ENCODE assay signal across 8 mouse cellular contexts in the genomic region with DNA sequence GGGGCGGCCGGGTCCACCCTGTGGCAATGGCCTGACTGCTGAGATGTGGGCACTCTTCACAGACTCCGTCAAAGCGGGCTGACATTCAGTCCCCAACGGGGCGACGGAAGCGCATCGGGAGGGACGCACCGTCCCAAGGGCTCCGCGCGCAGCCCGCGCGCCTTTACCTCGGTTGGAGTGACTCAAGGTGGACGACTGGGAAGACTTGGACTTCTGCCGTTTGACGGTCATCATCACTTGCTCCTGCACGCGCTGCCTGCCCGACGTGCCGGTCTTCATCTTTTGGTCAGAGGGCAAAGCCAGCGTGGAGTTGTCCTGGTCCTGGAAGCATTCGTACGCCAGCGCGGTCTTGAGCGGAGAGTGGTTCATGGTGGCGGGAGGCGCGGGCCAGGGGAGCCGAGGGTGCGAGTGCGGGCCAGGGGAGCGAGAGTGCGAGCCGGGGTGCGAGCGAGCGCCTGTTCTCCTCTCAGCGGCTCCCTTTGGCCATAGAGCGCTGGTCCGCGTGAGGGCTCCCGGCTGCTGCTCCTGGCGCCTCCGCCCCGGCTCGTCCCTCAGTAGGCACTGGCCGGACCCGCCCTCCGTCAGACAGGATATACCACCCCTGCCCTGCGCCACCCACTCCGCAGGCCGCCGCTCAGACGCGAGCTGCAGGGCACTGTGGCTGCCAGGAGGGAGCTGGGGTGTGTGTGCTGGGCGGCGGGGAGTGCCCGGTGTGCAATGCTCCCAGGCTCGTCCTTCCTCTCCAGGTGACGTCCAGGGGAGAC. TPM values are rescaled to one million over a fixed set of nuclear protein-coding genes. Genes with fewer than 3 reads are reported as not detected.
DNase-seq lines count a peak whose midpoint lies in the region; ATAC-seq lines count a peak whose summit lies in the region.

A gene (minus strand): TSS at position 564 of the 764 bp plus-strand sequence.

- peak within 1 kb of the TSS; percentile 17; the same call in 1 of the 2 replicates for H3K27ac ChIP-seq in heart, embryonic 10.5 days
- no peak within 1 kb of the TSS for H3K27ac ChIP-seq in forebrain, embryonic 16.5 days (ENCODE audit: low read length)

- under 1% methylated on average over 67 of the region's 67 CpGs for WGBS in heart, embryonic 10.5 days
- under 1% methylated on average over 64 of the region's 67 CpGs for WGBS in forebrain, embryonic 16.5 days

- intact Hi-C loops in heart, postnatal 14 days (cut with DNase I), result no loop called here

- peaks cover 90% of the 10 kb centered on the region for H3K27me3 ChIP-seq in heart, embryonic 10.5 days (ENCODE audit: insufficient read depth, poor library complexity, severe bottlenecking)
- H3K27me3 ChIP-seq in forebrain, embryonic 16.5 days (replicated peaks; ENCODE audit: control insufficient read depth, insufficient read depth, low read length), result peaks cover 56% of the 10 kb centered on the region

- no peak within 1 kb of the TSS for H3K9ac ChIP-seq in forebrain, embryonic 16.5 days (replicated peaks; ENCODE audit: low read depth, low read length)

- H3K4me1 ChIP-seq in heart, embryonic 10.5 days, result peaks cover 11% of the 10 kb centered on the region
- no peaks in the 10 kb centered on the region for H3K4me1 ChIP-seq in forebrain, embryonic 16.5 days (replicated peaks; ENCODE audit: control insufficient read depth, insufficient read depth, low read length)

- H3K4me3 ChIP-seq in heart, embryonic 10.5 days, result peak within 1 kb of the TSS; percentile 58
- H3K4me3 ChIP-seq in forebrain, embryonic 16.5 days (replicated peaks; ENCODE audit: low read length), result no peak within 1 kb of the TSS

- H3K9me3 ChIP-seq in heart, embryonic 10.5 days, result no peaks in the 10 kb centered on the region
- H3K9me3 ChIP-seq in forebrain, embryonic 16.5 days (ENCODE audit: control insufficient read depth, low read length), result no peaks in the 10 kb centered on the region

- no peak for DNase-seq in heart, embryonic 10.5 days (ENCODE audit: low spot score)
- no peak for DNase-seq in heart, postnatal 14 days
- DNase-seq in 3134 (ENCODE audit: extremely low read depth, insufficient read length, low spot score), result peak; percentile 88
- DNase-seq in right cerebral cortex, postnatal 36 days (ENCODE audit: low spot score in 2 of 2), result no peak
- no peak for DNase-seq in gastrocnemius, postnatal 25 days
- DNase-seq in right cerebral cortex, postnatal 10 days (ENCODE audit: low spot score in 2 of 2), result no peak

- peak within 1 kb of the TSS; percentile 20; the same call in 1 of the 2 replicates for H3K4me2 ChIP-seq in forebrain, embryonic 16.5 days (ENCODE audit: low read length)

- no peak for ATAC-seq in forebrain, embryonic 16.5 days
- peak; percentile 39; the same call in 1 of the 2 replicates for ATAC-seq in megakaryocyte progenitor cell, adult 5-6 weeks (replicated peaks; ENCODE audit: poor library complexity)

- H3K36me3 ChIP-seq in heart, embryonic 10.5 days, result no peaks in the 10 kb centered on the region
- H3K36me3 ChIP-seq in forebrain, embryonic 16.5 days (ENCODE audit: control insufficient read depth, insufficient read depth), result no peaks in the 10 kb centered on the region

RNA-seq across cellular contexts. Expression of the gene that starts here (rescaled TPM):
- polyA plus RNA-seq in heart, embryonic 10.5 days (2016; fragmentation: Nextera tagmentation; extraction: Ambion mirVana), result 0.04 TPM in 1 of 2 replicates, not detected in the other
- total RNA-seq in heart, postnatal 14 days (2021), result under 1 TPM in 1 of 2 experiments, not detected in 1; 0.51 TPM
- polyA plus RNA-seq in forebrain, embryonic 16.5 days (2015; fragmentation: Nextera tagmentation; extraction: Ambion mirVana), result 0.07 and 0.08 TPM in 2 replicates
- not detected in 2 replicates for total RNA-seq in megakaryocyte progenitor cell, adult 5-6 weeks (2015)
- total RNA-seq in megakaryocyte progenitor cell, adult 5-6 weeks (2017), result not detected in 2 replicates
- under 1 TPM in 1 of 2 experiments, not detected in 1; 0.11 TPM for total RNA-seq in gastrocnemius, postnatal 25 days (2021)

Comparison
In these comparisons a context has a peak if more than half of its experiments do, and no peak if none do; other contexts are left out.
1. Peak in ATAC-seq in megakaryocyte progenitor cell, adult 5-6 weeks; RNA of the gene not detected or under 1 TPM.